12 mouse cellular contexts compared by ENCODE assay signal in genomic region chr8:116508721-116509120, GRCm38 (mm10). TPM values are rescaled to one million over a fixed set of nuclear protein-coding genes. Genes with fewer than 3 reads are reported as not detected.
DNase-seq lines count a peak whose midpoint lies in the region; ATAC-seq and TF ChIP-seq lines count a peak whose summit lies in the region.
"Had no signal": no experiment of that assay in that cellular context is flagged by ENCODE, and none has a peak within 500 bp of the region (broad histone marks: within the 10 kb centered on the region; RNA-seq: fewer than 3 reads in every experiment).

No protein-coding gene starts in this region.

- H3K27ac ChIP-seq in heart, embryonic 11.5 days (ENCODE audit: low read depth, low read length), result no peak overlapping the region
- H3K27ac ChIP-seq: limb, embryonic 12.5 days; midbrain, embryonic 13.5 days; stomach, embryonic 15.5 days had no signal

- no peaks in the 10 kb centered on the region for H3K9me3 ChIP-seq in heart, embryonic 11.5 days (replicated peaks; ENCODE audit: control insufficient read depth, low read length)
- H3K9me3 ChIP-seq: limb, embryonic 12.5 days; midbrain, embryonic 13.5 days; stomach, embryonic 15.5 days had no signal

- TF ChIP-seq POLR2A in brain, embryonic 14.5 days (IDR thresholded peaks at IDR 0.05; ENCODE audit: borderline replicate concordance, extremely low read depth, insufficient read depth, insufficient read length, poor library complexity, severe bottlenecking), result no peak

- H3K9ac ChIP-seq in heart, embryonic 11.5 days (ENCODE audit: low read depth, low read length), result no peak overlapping the region
- H3K9ac ChIP-seq: limb, embryonic 12.5 days; midbrain, embryonic 13.5 days; stomach, embryonic 15.5 days had no signal

- peak; percentile 79 to 87 for DNase-seq in heart, adult 18-20 months
- peak; percentile 13 for DNase-seq in brain, embryonic 14.5 days (ENCODE audit: low read depth)
- peak; percentile 55 for DNase-seq in heart, adult 8-10 months (ENCODE audit: low spot score)
- peak; percentile 89 for DNase-seq in lung, postnatal 25 days (ENCODE audit: low spot score)
- no peak for DNase-seq in right cerebral cortex, adult 18-20 months
- DNase-seq in spleen, adult 18-20 months, result no peak
- DNase-seq: kidney, postnatal 4 days had no signal

- H3K36me3 ChIP-seq in heart, embryonic 11.5 days (ENCODE audit: control insufficient read depth, insufficient read depth, low read length), result no peaks in the 10 kb centered on the region
- H3K36me3 ChIP-seq: limb, embryonic 12.5 days; midbrain, embryonic 13.5 days; stomach, embryonic 15.5 days had no signal

- WGBS in heart, embryonic 11.5 days (ENCODE audit: insufficient replicate concordance), result 54% methylated on average over 5 of the region's 5 CpGs

- TF ChIP-seq CTCF in brain, embryonic 14.5 days (IDR thresholded peaks at IDR 0.05; ENCODE audit: borderline replicate concordance, extremely low read depth, insufficient read depth, insufficient read length), result no peak

- H3K4me3 ChIP-seq in heart, embryonic 11.5 days (ENCODE audit: low read depth, low read length), result no peak overlapping the region
- H3K4me3 ChIP-seq: limb, embryonic 12.5 days; midbrain, embryonic 13.5 days; stomach, embryonic 15.5 days had no signal

- no peak for ATAC-seq in heart, embryonic 11.5 days (replicated peaks; ENCODE audit: insufficient number of reproducible peaks, low FRiP score, low TSS enrichment)
- no peak for ATAC-seq in monocyte, adult 5-6 weeks (replicated peaks; ENCODE audit: insufficient number of reproducible peaks, low FRiP score, low TSS enrichment, poor library complexity, severe bottlenecking)
- ATAC-seq: midbrain, embryonic 13.5 days had no signal

- H3K4me2 ChIP-seq in heart, embryonic 11.5 days, result no peak overlapping the region
- H3K4me2 ChIP-seq: limb, embryonic 12.5 days; midbrain, embryonic 13.5 days; stomach, embryonic 15.5 days had no signal

- H3K27me3 ChIP-seq in heart, embryonic 11.5 days (ENCODE audit: control insufficient read depth, insufficient read depth, low read length), result no peaks in the 10 kb centered on the region
- H3K27me3 ChIP-seq: limb, embryonic 12.5 days; midbrain, embryonic 13.5 days; stomach, embryonic 15.5 days had no signal

- no peaks in the 10 kb centered on the region; the same call in 1 of the 2 replicates for H3K4me1 ChIP-seq in heart, embryonic 11.5 days (ENCODE audit: control insufficient read depth, insufficient read depth, low read length)

RNA-seq across cellular contexts. Expression of gene Dynlrb2, which starts 3.9 kb away (rescaled TPM):
- total RNA-seq in heart, adult 18-20 months (2021), result 1 to 10 TPM in 1 of 2 experiments, not detected in 1; 1.1 TPM
- polyA plus RNA-seq in heart, embryonic 11.5 days (2014; fragmentation: Nextera tagmentation; extraction: Ambion mirVana), result not detected in 2 replicates
- polyA plus RNA-seq in brain, embryonic 14.5 days (2012; rRNA removed), result 10.9 and 12.9 TPM in 2 replicates
- total RNA-seq in heart, adult 8-10 months (2022), result not detected
- total RNA-seq in monocyte, adult 5-6 weeks (2017), result not detected in 3 replicates
- polyA plus RNA-seq: limb, embryonic 12.5 days had no signal

Comparison
In these comparisons a context has a peak if more than half of its experiments do, and no peak if none do; other contexts are left out.
1. DNase-seq: peak in heart, adult 18-20 months (2 of 2), brain, embryonic 14.5 days (single experiment), heart, adult 8-10 months (single experiment) and lung, postnatal 25 days (single experiment); none in right cerebral cortex, adult 18-20 months (single experiment) and spleen, adult 18-20 months (0 of 2).